Mouse (Mus musculus): ENCODE results near the gene Armc5. TPM values are rescaled to one million over a fixed set of nuclear protein-coding genes. Genes with fewer than 3 reads are reported as not detected.

Armc5 gene
- polyA plus RNA-seq (2015; fragmentation: Nextera tagmentation; extraction: Ambion mirVana): 6.9 and 9.0 TPM in 2 replicates

DNA sequence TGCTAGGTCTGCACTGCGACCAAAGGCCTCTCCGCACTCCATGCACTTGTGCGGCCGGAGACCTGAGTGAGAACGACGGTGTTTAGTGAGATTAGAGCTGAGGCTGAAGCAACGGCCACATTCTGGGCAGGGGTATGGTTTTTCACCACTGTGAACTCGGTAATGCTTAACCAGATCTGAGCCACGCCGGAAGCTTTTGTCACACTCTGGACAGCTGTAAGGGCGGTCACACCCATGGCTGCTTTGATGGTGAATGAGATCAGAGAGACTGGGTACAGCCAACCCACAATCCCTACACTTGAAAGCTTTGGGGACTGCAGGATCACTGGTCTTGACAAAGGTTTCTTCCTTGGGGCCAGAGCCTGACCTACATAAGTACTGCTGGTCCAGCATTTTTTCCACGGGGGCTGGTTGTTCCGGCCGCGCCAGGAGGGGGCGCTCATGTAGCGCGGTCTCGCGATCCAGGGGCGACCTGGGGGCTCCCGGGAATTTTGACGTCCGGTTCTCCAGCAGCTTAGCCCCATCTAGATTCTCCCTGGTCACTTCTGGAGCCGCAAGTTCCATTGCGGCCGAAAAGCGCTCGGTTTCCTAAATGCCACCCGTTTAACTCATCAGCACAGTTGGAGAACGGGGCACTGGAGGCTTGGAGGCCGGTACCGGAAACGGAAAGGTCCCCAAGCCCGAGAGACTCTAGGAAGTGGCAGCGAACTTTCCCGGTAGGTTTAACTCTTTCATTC is at the start of gene Armc5:
Gene Armc5 (plus strand): TSS at position 487 of the 737 bp plus-strand sequence.
- Histone ChIP-seq H3K36me3 (replicated peaks) (peaks cover 35% of the 10 kb centered on the region), H3K9me3 (replicated peaks) (no peaks in the 10 kb centered on the region), H3K4me1 (replicated peaks) (peaks cover 33% of the 10 kb centered on the region), H3K27me3 (no peaks in the 10 kb centered on the region), H3K27ac (replicated peaks) (peak within 1 kb of the TSS; percentile 99), H3K4me2 (peak within 1 kb of the TSS; percentile 84), H3K4me3 (replicated peaks) (peak within 1 kb of the TSS; percentile 82), H3K9ac (peak within 1 kb of the TSS; percentile 82)
- ATAC-seq (ENCODE audit: insufficient read depth): 0 out of 2 replicates have a peak, but pooled peaks have one; percentile 11
- 23% methylated on average over 37 of the region's 37 CpGs for WGBS (ENCODE audit: insufficient replicate concordance)

DNA sequence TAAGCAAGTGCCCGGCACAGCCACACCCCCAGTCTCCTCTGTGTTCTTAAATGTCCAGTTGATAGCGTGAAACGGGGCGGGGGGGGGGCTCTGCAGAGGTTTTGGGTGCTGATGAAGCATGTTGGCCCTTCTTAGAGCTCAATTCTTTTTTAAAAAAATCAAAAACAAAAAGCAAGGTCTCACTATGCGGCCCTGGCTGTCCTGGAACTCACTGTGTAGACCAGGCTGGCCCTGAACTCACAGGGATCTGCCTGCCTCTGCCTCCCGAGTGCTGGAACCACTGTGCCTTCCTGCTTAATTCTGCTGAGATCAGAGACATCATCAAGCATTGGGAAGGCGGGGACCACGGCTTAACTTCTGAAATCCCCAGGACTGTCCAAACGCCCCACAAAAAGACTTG is 35.5 kb upstream of the Armc5 start:
- Histone ChIP-seq H3K9ac (no peak overlapping the region), H3K9me3 (replicated peaks) (no peaks in the 10 kb centered on the region), H3K4me3 (replicated peaks) (no peak overlapping the region), H3K27me3 (no peaks in the 10 kb centered on the region), H3K36me3 (replicated peaks) (no peaks in the 10 kb centered on the region), H3K4me2 (no peak overlapping the region), H3K4me1 (replicated peaks) (no peaks in the 10 kb centered on the region), H3K27ac (replicated peaks) (no peak overlapping the region)
- WGBS (ENCODE audit: insufficient replicate concordance): 60% methylated on average over 9 of the region's 9 CpGs
- no peak for ATAC-seq (ENCODE audit: insufficient read depth)

DNA sequence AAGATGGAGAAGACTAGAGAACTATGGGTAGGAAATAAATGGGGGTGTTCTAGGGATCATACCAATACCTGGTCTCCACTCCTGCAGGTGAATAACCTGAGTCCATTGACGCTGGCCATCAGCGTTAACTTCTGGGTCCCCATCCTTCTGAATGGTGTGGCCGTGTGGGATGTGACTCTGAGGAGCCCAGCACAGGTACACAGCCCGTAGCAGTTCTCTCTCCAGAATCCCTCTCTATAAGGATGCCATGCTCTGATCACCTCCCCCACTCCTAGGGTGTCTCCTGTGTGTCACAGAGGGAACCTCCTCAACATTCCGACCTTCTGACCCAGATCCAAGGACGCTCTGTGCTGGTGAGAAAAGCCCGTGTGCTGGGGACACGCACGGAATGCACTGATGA is 34.1 kb upstream of the Armc5 start:
- Histone ChIP-seq H3K9ac (no peak overlapping the region), H3K4me2 (no peak overlapping the region), H3K27me3 (no peaks in the 10 kb centered on the region), H3K27ac (replicated peaks) (no peak overlapping the region), H3K4me3 (replicated peaks) (no peak overlapping the region), H3K9me3 (replicated peaks) (no peaks in the 10 kb centered on the region), H3K36me3 (replicated peaks) (no peaks in the 10 kb centered on the region), H3K4me1 (replicated peaks) (no peaks in the 10 kb centered on the region)
- 69% methylated on average over 9 of the region's 9 CpGs for WGBS (ENCODE audit: insufficient replicate concordance)
- no peak for ATAC-seq (ENCODE audit: insufficient read depth)

DNA sequence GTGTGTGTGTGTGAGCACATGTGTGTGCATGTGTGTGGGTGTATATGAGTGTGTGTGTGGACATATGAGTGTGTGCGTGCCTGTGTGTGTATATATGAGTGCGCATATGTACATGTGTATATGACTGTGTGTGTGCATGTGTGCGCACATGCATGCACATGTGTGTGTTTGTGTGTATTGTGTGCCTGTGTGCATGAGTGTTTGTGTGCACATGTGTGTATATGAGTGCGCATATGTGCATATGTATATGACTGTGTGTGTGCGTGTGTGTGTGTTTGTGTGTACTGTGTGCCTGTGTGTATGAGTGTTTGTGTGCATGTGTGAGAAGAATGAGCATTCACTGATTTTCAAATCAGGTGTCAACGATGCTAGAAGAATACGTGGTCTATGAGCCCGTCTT is 33.0 kb upstream of the Armc5 start:
- Histone ChIP-seq H3K27ac (replicated peaks) (no peak overlapping the region), H3K27me3 (no peaks in the 10 kb centered on the region), H3K4me3 (replicated peaks) (no peak overlapping the region), H3K4me2 (no peak overlapping the region), H3K4me1 (replicated peaks) (no peaks in the 10 kb centered on the region), H3K9ac (no peak overlapping the region), H3K36me3 (replicated peaks) (no peaks in the 10 kb centered on the region), H3K9me3 (replicated peaks) (no peaks in the 10 kb centered on the region)
- ATAC-seq (ENCODE audit: insufficient read depth): no peak
- 76% methylated on average over 8 of the region's 8 CpGs for WGBS (ENCODE audit: insufficient replicate concordance)

DNA sequence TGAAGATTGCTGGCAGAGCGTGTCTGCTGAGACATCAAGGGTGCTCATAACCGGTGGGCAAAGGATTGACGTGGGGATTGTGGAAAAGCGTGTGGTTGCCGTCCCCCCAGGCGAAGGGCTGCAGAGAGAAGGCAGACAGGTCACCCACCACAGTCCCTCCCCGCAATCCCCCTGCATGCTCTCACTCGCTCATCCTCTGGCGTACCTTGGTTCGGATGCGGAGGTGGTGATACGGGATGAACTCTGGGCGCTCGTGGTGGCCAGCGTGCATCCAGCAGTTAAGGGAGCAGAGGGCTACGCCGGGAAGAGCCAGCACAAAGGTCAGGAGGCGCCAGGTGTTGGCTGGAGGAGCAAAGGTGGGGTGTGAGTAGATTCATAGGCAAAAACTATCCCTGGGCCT is 31.4 kb upstream of the Armc5 start:
- ATAC-seq (ENCODE audit: insufficient read depth): no peak
- H3K36me3 ChIP-seq (replicated peaks): no peaks in the 10 kb centered on the region
- H3K4me3 ChIP-seq (replicated peaks): no peak overlapping the region
- H3K27ac ChIP-seq (replicated peaks): no peak overlapping the region
- 80% methylated on average over 18 of the region's 18 CpGs for WGBS (ENCODE audit: insufficient replicate concordance)
- H3K4me1 ChIP-seq (replicated peaks): no peaks in the 10 kb centered on the region
- no peak overlapping the region for H3K4me2 ChIP-seq
- no peak overlapping the region for H3K9ac ChIP-seq
- H3K27me3 ChIP-seq: no peaks in the 10 kb centered on the region; the same call in 1 of the 2 replicates
- no peaks in the 10 kb centered on the region for H3K9me3 ChIP-seq (replicated peaks)

DNA sequence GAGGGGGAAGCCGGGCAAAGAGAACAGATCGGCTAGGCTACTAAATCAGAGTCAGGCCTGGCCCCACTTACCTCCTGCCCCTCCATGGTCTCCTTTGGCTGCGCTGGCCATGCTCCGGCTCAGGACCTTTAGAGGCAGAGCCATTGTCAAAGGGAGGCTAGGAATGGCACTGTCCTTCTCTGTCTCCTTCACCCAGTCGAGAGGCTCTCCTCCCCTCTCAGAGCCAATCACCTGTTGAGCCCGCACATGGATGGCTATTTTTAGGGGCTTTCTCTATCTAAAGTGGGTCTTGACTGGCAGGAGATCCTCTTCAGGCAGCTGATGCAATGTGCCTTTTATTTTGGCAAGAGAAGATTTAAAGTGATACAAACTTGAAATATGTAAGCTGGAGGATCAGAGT is 31.0 kb upstream of the Armc5 start, which contains the start of gene Cox6a2:
Gene Cox6a2 (minus strand): TSS at position 236 of the 400 bp plus-strand sequence.
- Histone ChIP-seq H3K9me3 (replicated peaks) (no peaks in the 10 kb centered on the region), H3K4me3 (replicated peaks) (no peak within 1 kb of the TSS), H3K27me3 (no peaks in the 10 kb centered on the region; the same call in 1 of the 2 replicates), H3K36me3 (replicated peaks) (no peaks in the 10 kb centered on the region), H3K27ac (replicated peaks) (no peak within 1 kb of the TSS), H3K4me1 (replicated peaks) (no peaks in the 10 kb centered on the region), H3K9ac (no peak within 1 kb of the TSS), H3K4me2 (no peak within 1 kb of the TSS)
- 72% methylated on average over 6 of the region's 6 CpGs for WGBS (ENCODE audit: insufficient replicate concordance)
- ATAC-seq (ENCODE audit: insufficient read depth): no peak

DNA sequence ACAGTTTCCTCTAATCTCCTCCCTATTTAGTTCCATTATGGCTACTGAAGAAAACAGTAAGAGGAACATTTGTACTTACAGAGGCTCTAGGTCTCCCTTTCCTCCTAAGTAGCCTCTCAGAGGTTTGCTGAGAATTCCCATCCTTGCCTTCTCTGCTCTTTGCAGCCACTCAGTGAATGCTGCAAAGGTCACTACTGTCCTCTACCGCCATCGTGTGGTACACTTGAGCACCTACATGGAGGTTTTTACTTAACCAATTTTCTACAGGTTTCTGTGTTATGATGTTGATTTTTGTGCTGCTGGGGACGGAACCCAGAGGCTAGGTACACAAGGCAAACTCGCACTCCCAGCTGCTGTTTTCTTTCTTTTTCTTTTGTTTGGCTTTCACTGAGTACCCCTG is 29.0 kb upstream of the Armc5 start:
- H3K9ac ChIP-seq: no peak overlapping the region
- H3K9me3 ChIP-seq (replicated peaks): no peaks in the 10 kb centered on the region
- H3K36me3 ChIP-seq (replicated peaks): no peaks in the 10 kb centered on the region
- no peaks in the 10 kb centered on the region; the same call in 1 of the 2 replicates for H3K27me3 ChIP-seq
- no peak overlapping the region for H3K4me3 ChIP-seq (replicated peaks)
- no peak for ATAC-seq (ENCODE audit: insufficient read depth)
- H3K4me2 ChIP-seq: no peak overlapping the region
- H3K27ac ChIP-seq (replicated peaks): no peak overlapping the region
- H3K4me1 ChIP-seq (replicated peaks): no peaks in the 10 kb centered on the region
- 2% methylated on average over 4 of the region's 4 CpGs for WGBS (ENCODE audit: insufficient replicate concordance)

DNA sequence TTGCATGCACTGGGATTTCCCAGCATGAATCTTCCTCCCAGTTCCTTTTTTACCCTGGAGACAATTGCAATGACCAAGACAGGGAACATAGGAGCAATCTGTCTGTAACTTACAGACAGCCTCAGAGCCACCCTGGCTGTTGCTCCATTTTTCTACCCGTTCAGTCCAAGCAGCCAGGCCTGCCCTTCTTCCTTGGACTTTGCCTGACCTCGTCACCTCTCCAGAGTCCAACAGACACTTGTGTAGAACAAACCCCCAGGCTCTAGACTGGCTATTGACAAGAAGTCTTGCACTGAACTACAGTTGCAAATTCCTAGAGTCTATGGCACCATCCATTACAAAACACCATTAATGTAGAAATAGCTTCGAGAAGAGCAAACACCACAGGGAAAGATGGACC is 27.3 kb upstream of the Armc5 start:
- 46% methylated on average over 3 of the region's 3 CpGs for WGBS (ENCODE audit: insufficient replicate concordance)
- no peak overlapping the region for H3K4me2 ChIP-seq
- no peak overlapping the region for H3K4me3 ChIP-seq (replicated peaks)
- no peaks in the 10 kb centered on the region; the same call in 1 of the 2 replicates for H3K27me3 ChIP-seq
- H3K36me3 ChIP-seq (replicated peaks): no peaks in the 10 kb centered on the region
- no peak overlapping the region for H3K9ac ChIP-seq
- no peaks in the 10 kb centered on the region for H3K4me1 ChIP-seq (replicated peaks)
- no peaks in the 10 kb centered on the region for H3K9me3 ChIP-seq (replicated peaks)
- H3K27ac ChIP-seq (replicated peaks): no peak overlapping the region
- ATAC-seq (ENCODE audit: insufficient read depth): no peak

DNA sequence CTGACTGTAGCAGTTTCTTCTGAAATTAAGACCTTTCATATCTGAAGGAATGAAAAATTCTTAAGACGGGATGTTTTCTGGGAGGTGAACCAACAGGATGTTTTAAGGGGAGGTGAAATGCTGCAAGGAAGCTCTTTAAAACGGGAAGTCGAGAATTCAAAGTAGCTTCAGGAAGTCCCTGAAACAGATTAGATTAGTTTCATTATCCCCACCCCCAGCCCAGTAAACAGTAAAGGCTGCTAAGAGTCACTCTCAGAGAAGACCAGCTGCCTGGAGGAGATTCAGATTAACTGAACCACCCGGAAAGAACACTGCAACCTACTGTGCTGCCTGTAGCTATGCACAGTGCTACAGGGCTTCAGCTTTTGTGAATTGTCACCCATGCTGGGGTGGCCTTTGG is 17.2 kb upstream of the Armc5 start:
- 35% methylated on average over 4 of the region's 4 CpGs for WGBS (ENCODE audit: insufficient replicate concordance)
- Histone ChIP-seq H3K36me3 (replicated peaks) (no peaks in the 10 kb centered on the region), H3K4me3 (replicated peaks) (no peak overlapping the region), H3K9me3 (replicated peaks) (no peaks in the 10 kb centered on the region), H3K27me3 (no peaks in the 10 kb centered on the region), H3K4me2 (no peak overlapping the region), H3K9ac (no peak overlapping the region), H3K4me1 (replicated peaks) (no peaks in the 10 kb centered on the region), H3K27ac (replicated peaks) (no peak overlapping the region)
- no peak for ATAC-seq (ENCODE audit: insufficient read depth)

DNA sequence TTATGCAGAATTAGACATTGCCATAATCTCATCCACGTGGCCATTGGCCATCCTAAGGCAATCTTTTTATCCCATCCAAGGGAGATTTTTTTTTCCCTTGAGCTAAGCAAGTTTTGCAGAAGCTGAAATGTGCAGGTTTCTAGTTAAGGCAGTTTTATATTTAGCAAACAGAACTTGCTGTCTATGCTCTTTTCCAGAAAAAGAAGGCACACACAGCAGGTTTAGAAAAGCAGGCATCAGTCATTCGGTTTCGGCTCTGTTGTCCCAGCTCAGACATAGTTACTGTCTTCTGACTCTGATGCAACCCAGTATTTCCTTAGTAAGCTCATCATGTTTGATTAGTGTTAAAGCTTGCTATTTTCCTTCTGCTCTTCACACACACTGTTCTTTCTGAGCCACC is 16.2 kb upstream of the Armc5 start:
- Histone ChIP-seq H3K4me2 (no peak overlapping the region), H3K4me1 (replicated peaks) (no peaks in the 10 kb centered on the region), H3K27me3 (no peaks in the 10 kb centered on the region), H3K36me3 (replicated peaks) (no peaks in the 10 kb centered on the region), H3K9me3 (replicated peaks) (no peaks in the 10 kb centered on the region), H3K4me3 (replicated peaks) (no peak overlapping the region), H3K27ac (replicated peaks) (no peak overlapping the region), H3K9ac (no peak overlapping the region)
- no peak for ATAC-seq (ENCODE audit: insufficient read depth)
- 74% methylated on average over 3 of the region's 3 CpGs for WGBS (ENCODE audit: insufficient replicate concordance)

DNA sequence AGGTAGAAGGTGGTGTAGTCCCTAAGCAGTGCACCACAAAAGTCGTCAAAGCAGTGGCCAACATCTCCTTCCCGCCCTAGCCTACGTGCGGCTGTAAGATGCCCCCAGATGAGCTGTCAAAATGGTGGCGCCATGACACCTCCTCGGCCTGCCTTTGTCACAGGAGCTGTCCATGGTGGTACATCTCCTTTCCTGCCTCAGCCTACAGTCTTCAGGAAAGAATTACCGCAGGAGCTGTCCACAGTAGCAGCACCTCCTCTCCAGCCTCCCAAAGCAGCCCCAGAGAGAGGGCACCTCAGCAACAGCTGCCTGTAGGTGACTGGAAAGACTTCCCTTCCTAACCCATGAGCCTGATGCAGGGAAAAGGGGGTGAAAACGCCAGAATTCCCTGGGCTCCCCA is 5.4 kb upstream of the Armc5 start:
- Histone ChIP-seq H3K36me3 (replicated peaks) (peaks cover 8% of the 10 kb centered on the region), H3K9ac (no peak overlapping the region), H3K9me3 (replicated peaks) (no peaks in the 10 kb centered on the region), H3K4me3 (replicated peaks) (no peak overlapping the region), H3K27me3 (peaks cover 12% of the 10 kb centered on the region; the same call in 1 of the 2 replicates), H3K4me1 (replicated peaks) (peaks cover 4% of the 10 kb centered on the region), H3K4me2 (no peak overlapping the region), H3K27ac (replicated peaks) (no peak overlapping the region)
- no peak for ATAC-seq (ENCODE audit: insufficient read depth)
- 33% methylated on average over 8 of the region's 8 CpGs for WGBS (ENCODE audit: insufficient replicate concordance)

DNA sequence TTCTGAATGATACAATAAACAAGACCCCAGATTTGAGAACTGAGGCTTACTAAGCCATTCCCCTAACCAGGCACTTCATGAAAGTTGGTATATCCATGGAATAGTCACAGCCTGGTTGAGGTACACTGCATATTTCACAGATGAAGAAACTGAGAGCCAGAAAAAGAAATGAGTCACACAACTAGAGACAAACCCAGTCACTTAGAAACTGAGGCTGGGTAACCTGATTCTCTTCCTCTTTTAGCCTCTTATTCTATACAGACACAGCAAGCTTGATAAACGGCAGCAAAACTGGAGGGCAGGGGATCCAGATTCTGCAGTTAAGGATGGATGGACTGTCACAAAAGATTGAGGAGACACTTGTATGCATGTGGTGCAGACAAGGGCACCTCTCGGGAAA is 2.3 kb upstream of the Armc5 start:
- Histone ChIP-seq H3K4me1 (replicated peaks) (peaks cover 22% of the 10 kb centered on the region), H3K27me3 (peaks cover 7% of the 10 kb centered on the region; the same call in 1 of the 2 replicates), H3K4me2 (no peak overlapping the region), H3K9ac (no peak overlapping the region), H3K36me3 (replicated peaks) (peaks cover 14% of the 10 kb centered on the region), H3K4me3 (replicated peaks) (no peak overlapping the region), H3K27ac (replicated peaks) (no peak overlapping the region), H3K9me3 (replicated peaks) (no peaks in the 10 kb centered on the region)
- 52% methylated on average over 2 of the region's 2 CpGs for WGBS (ENCODE audit: insufficient replicate concordance)
- ATAC-seq (ENCODE audit: insufficient read depth): no peak
